Mouse (Mus musculus) forebrain, embryonic 10.5 days (tissue): ENCODE measurements at regions not wholly inside any gene's neighbourhood (a gene's known extent, or its start where the extent isn't known, plus 50 kb on each side); places are given as distances from the start of the nearest gene placed in this dataset. TPM values are rescaled to one million over a fixed set of nuclear protein-coding genes. Genes with fewer than 3 reads are reported as not detected.

Experiments
- microRNA-seq: library from miRNA; unstranded; fragments of <30 nt; microRNA quantifications from one replicate; pipeline ENCODE4, GENCODE M21; 2017

Small RNA genes lying in the stretch of these regions (microRNA-seq; reads per million reads assigned to microRNA genes)
- not detected for gene Mir5118
